Comparison of ENCODE assay signal across 11 mouse cellular contexts in genomic region chr3:119063214-119063613, GRCm38 (mm10).
DNase-seq lines count a peak whose midpoint lies in the region; ATAC-seq lines count a peak whose summit lies in the region.
"Had no signal": no experiment of that assay in that cellular context is flagged by ENCODE, and none has a peak within 500 bp of the region (broad histone marks: within the 10 kb centered on the region; RNA-seq: fewer than 3 reads in every experiment).

No protein-coding gene starts in this region.

- no peaks in the 10 kb centered on the region for H3K36me3 ChIP-seq in intestine, embryonic 16.5 days (ENCODE audit: control insufficient read depth, insufficient read depth, low read length)

- no peak for ATAC-seq in intestine, embryonic 16.5 days

- H3K27ac ChIP-seq in intestine, embryonic 16.5 days (ENCODE audit: low read length) = no peak overlapping the region

- no peaks in the 10 kb centered on the region for H3K27me3 ChIP-seq in intestine, embryonic 16.5 days (replicated peaks; ENCODE audit: control insufficient read depth, insufficient read depth, low read length)

- intact Hi-C loops in left cerebral cortex, postnatal 14 days (cut with DNase I) = no loop called here

- no peaks in the 10 kb centered on the region for H3K9me3 ChIP-seq in intestine, embryonic 16.5 days (ENCODE audit: control insufficient read depth, low read length)

- H3K4me3 ChIP-seq in intestine, embryonic 16.5 days (ENCODE audit: low read length) = no peak overlapping the region

- no peaks in the 10 kb centered on the region for H3K4me1 ChIP-seq in intestine, embryonic 16.5 days (ENCODE audit: control insufficient read depth, insufficient read depth, low read length)

- H3K9ac ChIP-seq in intestine, embryonic 16.5 days (ENCODE audit: low read depth, low read length) = no peak overlapping the region

- DNase-seq in embryo, embryonic 10.5 days (ENCODE audit: low spot score) = peak; percentile 10
- no peak for DNase-seq in embryo, embryonic 10 days (ENCODE audit: low spot score)
- DNase-seq in brain, adult 2 months (ENCODE audit: low read depth, low spot score) = peak; percentile 54
- peak; percentile 24 to 37 for DNase-seq in cerebellum, postnatal 36 days
- DNase-seq in mesoderm, embryonic 11.5 days (ENCODE audit: low read depth, low spot score) = peak; percentile 20
- DNase-seq in gastrocnemius, adult 8-10 months (ENCODE audit: low spot score in 2 of 2) = no peak
- DNase-seq in left cerebral cortex, postnatal 14 days (ENCODE audit: low spot score in 2 of 2) = no peak
- DNase-seq: gastrocnemius, postnatal 36 days; kidney, adult 2 months; lung, postnatal 10 days had no signal

- no peak overlapping the region for H3K4me2 ChIP-seq in intestine, embryonic 16.5 days (ENCODE audit: low read depth, low read length)

- 58% methylated on average over 4 of the region's 4 CpGs for WGBS in intestine, embryonic 16.5 days

Comparison
In these comparisons a context has a peak if more than half of its experiments do, and no peak if none do; other contexts are left out.
1. DNase-seq: peak in embryo, embryonic 10.5 days (single experiment), brain, adult 2 months (single experiment), cerebellum, postnatal 36 days (2 of 2) and mesoderm, embryonic 11.5 days (single experiment); none in embryo, embryonic 10 days (single experiment), gastrocnemius, adult 8-10 months (0 of 2) and left cerebral cortex, postnatal 14 days (0 of 2).